Mouse (Mus musculus) intestine, embryonic 14.5 days (tissue): Measurements from ENCODE around the gene Tmem121. TPM values are rescaled to one million over a fixed set of nuclear protein-coding genes. Genes with fewer than 3 reads are reported as not detected.
"Not testable (repeated sequence)": the region's sequence is repeated elsewhere in the genome, so short reads cannot be mapped to it uniquely, and the experiment has no call there.

Source experiments
- ATAC-seq: fragments of 200-750 bp; cut with Nextera tagmentation; replicated peaks from 2 replicates; pipeline ENCODE4 v1.8.0; 2017; ENCODE audit warnings: low read depth, moderate number of reproducible peaks, moderate TSS enrichment, moderate library complexity; ENCODE audit not compliant: low FRiP score, low TSS enrichment
- DNase-seq: peaks from one replicate; pipeline ENCODE4 v3.0.0-alpha.2; 2018; ENCODE audit warnings: low spot score
- H3K27ac ChIP-seq: fragments of 300-500 bp; sonication (generic); 2 replicates; pipeline ENCODE4 v1.5.1; 2014; ENCODE audit warnings: low read depth, mild to moderate bottlenecking, control low read depth
- H3K27me3 ChIP-seq: fragments of 300-500 bp; sonication (generic); replicated peaks from 2 replicates; pipeline ENCODE4 v1.6.1; 2014; ENCODE audit warnings: low read length, control low read depth; ENCODE audit not compliant: control insufficient read depth, insufficient read depth
- H3K36me3 ChIP-seq: fragments of 300-500 bp; sonication (generic); 2 replicates; pipeline ENCODE4 v1.6.1; 2014; ENCODE audit warnings: low read length, control low read depth; ENCODE audit not compliant: control insufficient read depth, insufficient read depth
- H3K4me1 ChIP-seq: fragments of 300-500 bp; sonication (generic); replicated peaks from 2 replicates; pipeline ENCODE4 v1.6.1; 2014; ENCODE audit warnings: low read length, control low read depth, mixed read lengths; ENCODE audit not compliant: control insufficient read depth, insufficient read depth
- H3K4me2 ChIP-seq: fragments of 300-500 bp; sonication (generic); 2 replicates; pipeline ENCODE4 v1.6.1; 2014; ENCODE audit warnings: low read length
- H3K4me3 ChIP-seq: fragments of 300-500 bp; sonication (generic); 2 replicates; pipeline ENCODE4 v1.5.1; 2014; ENCODE audit warnings: low read depth, low read length, control low read depth, mixed read lengths
- H3K9ac ChIP-seq: fragments of 300-500 bp; sonication (generic); 2 replicates; pipeline ENCODE4 v1.6.1; 2014; ENCODE audit warnings: mild to moderate bottlenecking, low read length
- H3K9me3 ChIP-seq: fragments of 300-500 bp; sonication (generic); 2 replicates; pipeline ENCODE4 v1.6.1; 2016; ENCODE audit warnings: low read length, control low read depth; ENCODE audit not compliant: control insufficient read depth
- whole genome bisulfite sequencing: fragments of 180-500 bp; shearing (Covaris S2); extraction: QIAGEN DNeasy Blood & Tissue Kit; methylation state at CpG from one replicate; pipeline ENCODE4 v1.1.7; 2014; 5-methylcytosine and 5-hydroxymethylcytosine counted together
- polyA plus RNA-seq: library from polyadenylated mRNA; unstranded; fragments of >200 nt; fragmentation: Nextera tagmentation; extraction: Ambion mirVana; gene quantifications from 2 replicates; pipeline ENCODE4 v1.2.1, GENCODE M21; 2014

Gene Tmem121
- polyA plus RNA-seq, 1 experiment from 2014 or later, result 6.6 TPM

DNA sequence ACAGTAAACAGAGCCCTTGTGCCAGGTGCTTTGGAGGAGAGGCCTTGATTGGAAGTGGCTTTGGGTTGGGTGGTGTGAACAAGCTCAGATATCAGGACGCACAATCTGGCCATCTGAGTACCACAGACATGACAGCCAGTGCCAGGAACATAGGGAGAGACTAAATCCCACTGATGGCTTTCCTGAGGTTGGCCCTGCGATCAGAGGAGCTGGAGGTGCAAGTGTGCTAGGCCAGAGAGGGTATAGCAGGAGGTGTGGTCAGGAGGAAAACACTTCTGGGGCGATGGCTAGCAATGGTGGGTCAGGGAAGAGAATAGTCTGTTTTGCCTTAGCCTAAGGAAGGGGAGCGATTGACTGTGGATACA is 1.3 kb downstream of the Tmem121 start:
- peak overlapping the region; percentile 25; the same call in 1 of the 2 replicates for H3K4me3 ChIP-seq
- no peaks in the 10 kb centered on the region for H3K9me3 ChIP-seq

DNA sequence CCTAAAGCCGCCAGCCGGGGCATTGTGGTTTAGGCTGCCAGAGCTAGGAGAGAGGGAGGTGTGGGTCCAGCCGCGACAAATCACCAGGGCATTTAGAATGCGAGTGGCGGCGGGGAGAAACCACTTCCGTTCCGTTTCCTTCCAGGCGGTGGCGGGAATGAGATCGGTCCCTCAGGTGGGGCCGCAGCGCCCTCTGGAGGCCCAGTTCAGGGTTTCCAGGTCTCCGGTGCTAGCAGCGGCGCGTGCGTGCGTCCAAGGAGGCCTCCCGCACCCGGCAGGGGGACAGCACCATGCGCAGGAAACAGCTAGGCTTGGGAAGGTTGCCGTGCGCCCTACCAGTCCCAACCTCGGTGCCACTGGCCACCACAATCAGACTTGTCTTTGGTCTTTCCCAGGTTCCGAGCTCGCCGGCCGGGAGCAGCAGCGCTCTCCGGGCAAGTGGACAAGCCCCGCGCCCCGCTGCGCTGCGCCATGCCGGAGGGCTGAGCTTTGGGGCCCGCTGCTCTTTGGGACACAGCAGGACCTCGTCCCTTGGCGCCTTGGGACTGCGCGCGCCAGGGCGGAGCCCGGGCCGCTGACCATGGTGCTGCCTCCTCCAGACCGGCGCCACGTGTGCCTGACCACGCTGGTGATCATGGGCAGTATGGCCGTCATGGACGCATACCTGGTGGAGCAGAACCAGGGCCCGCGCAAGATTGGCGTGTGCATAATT is 2.0 kb downstream of the Tmem121 start:
- Histone ChIP-seq H3K27me3 (peaks cover 17% of the 10 kb centered on the region), H3K4me3 (peak overlapping the region; percentile 25), H3K27ac (no peak overlapping the region), H3K36me3 (no peaks in the 10 kb centered on the region; the same call in 1 of the 2 replicates), H3K9ac (0 out of 2 replicates have a peak overlapping the region, but pooled peaks have one; percentile 5), H3K9me3 (no peaks in the 10 kb centered on the region), H3K4me2 (peak overlapping the region; percentile 73), H3K4me1 (peaks cover 13% of the 10 kb centered on the region; the same call in 1 of the 2 replicates)
- DNase-seq (peak; percentile 92), ATAC-seq (peak; percentile 54)
- WGBS, result 4% methylated on average over 55 of the region's 56 CpGs

More for the DNA sequence above, 1.3 kb downstream of the Tmem121 start:
- no peak overlapping the region for H3K9ac ChIP-seq
- 51% methylated on average over 4 of the region's 4 CpGs for whole genome bisulfite sequencing
- no peak overlapping the region for H3K27ac ChIP-seq
- ATAC-seq (no peak), DNase-seq (no peak)
- peaks cover 13% of the 10 kb centered on the region; the same call in 1 of the 2 replicates for H3K4me1 ChIP-seq
- peaks cover 17% of the 10 kb centered on the region for H3K27me3 ChIP-seq
- no peaks in the 10 kb centered on the region; the same call in 1 of the 2 replicates for H3K36me3 ChIP-seq
- H3K4me2 ChIP-seq, result peak overlapping the region; percentile 73

DNA sequence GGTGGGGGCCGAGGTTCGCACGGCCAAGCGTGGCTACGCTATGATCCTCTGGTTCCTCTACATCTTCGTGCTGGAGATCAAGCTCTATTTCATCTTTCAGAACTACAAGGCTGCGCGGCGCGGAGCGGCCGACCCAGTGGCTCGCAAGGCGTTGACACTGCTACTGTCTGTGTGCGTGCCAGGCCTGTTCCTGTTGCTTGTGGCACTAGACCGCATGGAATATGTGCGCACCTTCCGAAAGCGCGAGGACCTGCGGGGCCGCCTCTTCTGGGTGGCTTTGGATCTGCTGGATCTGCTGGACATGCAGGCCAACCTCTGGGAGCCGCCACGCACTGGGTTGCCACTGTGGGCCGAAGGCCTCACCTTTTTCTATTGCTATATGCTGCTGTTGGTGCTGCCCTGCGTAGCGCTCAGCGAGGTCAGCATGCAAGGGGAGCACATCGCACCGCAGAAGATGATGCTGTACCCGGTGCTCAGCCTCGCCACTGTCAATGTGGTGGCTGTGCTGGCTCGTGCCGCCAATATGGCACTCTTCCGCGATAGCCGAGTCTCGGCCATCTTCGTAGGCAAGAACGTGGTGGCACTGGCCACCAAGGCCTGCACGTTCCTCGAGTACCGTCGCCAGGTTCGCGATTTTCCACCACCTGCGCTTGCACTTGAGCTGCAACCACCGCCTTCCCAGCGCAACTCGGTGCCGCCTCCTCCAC is 2.8 kb downstream of the Tmem121 start:
- H3K27me3 ChIP-seq, result peaks cover 17% of the 10 kb centered on the region
- no peak for DNase-seq
- no peak overlapping the region for H3K9ac ChIP-seq
- H3K4me2 ChIP-seq, result peak overlapping the region; percentile 73
- no peak overlapping the region for H3K27ac ChIP-seq
- H3K9me3 ChIP-seq, result no peaks in the 10 kb centered on the region
- H3K4me1 ChIP-seq, result peaks cover 13% of the 10 kb centered on the region; the same call in 1 of the 2 replicates
- H3K36me3 ChIP-seq, result no peaks in the 10 kb centered on the region; the same call in 1 of the 2 replicates
- WGBS, result 85% methylated on average over 51 of the region's 51 CpGs
- H3K4me3 ChIP-seq, result no peak overlapping the region
- no peak for ATAC-seq

DNA sequence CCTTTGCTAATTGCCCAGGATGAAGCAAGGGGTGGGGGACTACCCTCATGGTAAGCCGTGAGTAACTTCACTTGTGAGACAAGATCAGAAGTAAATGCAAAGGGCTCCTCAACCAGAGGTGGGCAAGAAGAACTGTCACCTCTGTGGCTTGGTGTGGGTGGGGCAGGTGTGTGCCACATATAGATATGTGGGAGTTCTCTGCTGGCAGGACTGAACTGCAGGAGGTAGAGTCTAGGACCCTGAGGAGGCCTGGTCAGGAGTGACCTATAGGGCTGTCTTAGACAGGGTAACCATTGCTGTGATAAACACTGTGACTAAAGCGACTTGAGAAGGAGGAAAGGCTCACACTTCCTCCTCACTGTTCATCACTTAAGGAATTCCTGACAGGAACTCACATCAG is 7.7 kb downstream of the Tmem121 start:
- Histone ChIP-seq H3K4me2 (no peak overlapping the region), H3K27ac (no peak overlapping the region), H3K4me3 (no peak overlapping the region), H3K27me3 (no peaks in the 10 kb centered on the region; the same call in 1 of the 2 replicates), H3K9ac (no peak overlapping the region), H3K36me3 (no peaks in the 10 kb centered on the region; the same call in 1 of the 2 replicates), H3K4me1 (no peaks in the 10 kb centered on the region), H3K9me3 (0 out of 2 replicates have a peak, but pooled peaks cover 3% of the 10 kb centered on the region)
- 53% methylated on average over 2 of the region's 2 CpGs for WGBS
- no peak for DNase-seq
- no peak; the same call in 1 of the 2 replicates for ATAC-seq

DNA sequence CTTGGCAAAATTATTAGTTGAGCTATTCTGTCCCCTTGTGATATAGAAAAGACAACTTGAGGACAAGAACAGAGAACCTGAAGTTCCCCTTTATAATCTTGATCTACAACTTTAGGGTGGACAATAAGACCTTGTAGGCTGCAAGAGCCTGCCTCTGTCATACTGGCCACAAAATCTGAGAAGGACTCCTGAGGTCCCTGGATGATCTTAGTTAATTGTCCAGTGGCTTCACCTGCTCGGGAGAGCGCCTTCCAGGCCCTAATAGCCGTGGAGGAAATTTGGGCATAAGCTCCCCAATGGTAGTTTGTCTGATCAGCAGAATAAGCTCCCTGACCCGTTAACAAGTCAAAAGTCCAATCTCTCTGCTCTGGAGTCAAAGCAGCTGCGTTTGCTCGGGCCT is 13.4 kb downstream of the Tmem121 start:
- H3K4me3 ChIP-seq, H3K36me3 ChIP-seq, H3K4me2 ChIP-seq, DNase-seq, ATAC-seq, H3K27me3 ChIP-seq, H3K9me3 ChIP-seq, H3K4me1 ChIP-seq, H3K9ac ChIP-seq, H3K27ac ChIP-seq: not testable (repeated sequence)
- WGBS, result 92% methylated on average over 3 of the region's 6 CpGs

DNA sequence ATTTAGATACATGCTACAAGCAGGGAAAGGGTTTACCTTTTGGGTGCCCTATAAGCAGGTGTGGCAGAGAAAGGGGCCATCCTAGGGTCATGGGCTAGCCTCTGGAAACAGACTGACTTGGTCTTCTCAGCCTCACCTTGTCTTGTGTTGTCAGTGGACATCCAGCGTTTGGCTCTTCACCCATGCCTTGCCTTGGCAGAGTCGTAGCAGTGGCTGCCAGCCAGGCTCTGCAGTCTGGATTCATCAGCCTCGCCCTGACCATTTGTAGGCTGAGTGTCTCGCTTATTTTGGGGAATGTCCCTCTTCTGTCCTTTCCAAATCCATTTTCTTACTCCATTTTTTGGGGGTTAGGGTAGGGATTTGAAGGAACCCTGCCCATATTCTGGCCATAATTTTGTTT is 15.6 kb downstream of the Tmem121 start:
- no peak overlapping the region for H3K27ac ChIP-seq
- WGBS, result 95% methylated on average over 4 of the region's 4 CpGs
- H3K9me3 ChIP-seq, result no peaks in the 10 kb centered on the region
- no peak overlapping the region for H3K4me3 ChIP-seq
- H3K4me1 ChIP-seq, result no peaks in the 10 kb centered on the region
- H3K9ac ChIP-seq, result no peak overlapping the region
- no peaks in the 10 kb centered on the region for H3K27me3 ChIP-seq
- no peak overlapping the region for H3K4me2 ChIP-seq
- DNase-seq, result no peak
- no peak for ATAC-seq
- H3K36me3 ChIP-seq, result no peaks in the 10 kb centered on the region

DNA sequence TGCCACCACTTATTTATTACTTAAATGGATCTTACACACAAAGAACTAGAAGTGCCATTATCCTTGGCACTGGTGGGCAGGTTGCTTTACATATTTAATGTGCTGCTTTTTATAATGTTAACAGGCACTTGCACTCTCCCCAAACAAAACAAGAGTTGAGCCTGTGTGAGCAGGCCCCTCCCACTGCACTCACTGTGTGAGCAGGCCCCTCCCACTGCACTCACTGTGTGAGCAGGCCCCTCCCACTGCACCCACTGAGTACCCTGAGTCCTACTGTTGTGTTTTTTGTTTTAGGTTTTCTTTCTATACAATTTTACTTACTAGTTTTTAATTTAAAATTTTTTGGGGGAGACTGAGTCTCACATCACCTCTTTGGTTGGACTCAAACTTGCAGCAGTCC is 16.3 kb downstream of the Tmem121 start:
- H3K36me3 ChIP-seq, result no peaks in the 10 kb centered on the region
- no peak overlapping the region for H3K4me3 ChIP-seq
- H3K4me1 ChIP-seq, result no peaks in the 10 kb centered on the region
- no peak overlapping the region for H3K27ac ChIP-seq
- H3K4me2 ChIP-seq, result no peak overlapping the region
- H3K9ac ChIP-seq, result no peak overlapping the region
- ATAC-seq (no peak), DNase-seq (no peak)
- H3K9me3 ChIP-seq, result no peaks in the 10 kb centered on the region
- H3K27me3 ChIP-seq, result no peaks in the 10 kb centered on the region

DNA sequence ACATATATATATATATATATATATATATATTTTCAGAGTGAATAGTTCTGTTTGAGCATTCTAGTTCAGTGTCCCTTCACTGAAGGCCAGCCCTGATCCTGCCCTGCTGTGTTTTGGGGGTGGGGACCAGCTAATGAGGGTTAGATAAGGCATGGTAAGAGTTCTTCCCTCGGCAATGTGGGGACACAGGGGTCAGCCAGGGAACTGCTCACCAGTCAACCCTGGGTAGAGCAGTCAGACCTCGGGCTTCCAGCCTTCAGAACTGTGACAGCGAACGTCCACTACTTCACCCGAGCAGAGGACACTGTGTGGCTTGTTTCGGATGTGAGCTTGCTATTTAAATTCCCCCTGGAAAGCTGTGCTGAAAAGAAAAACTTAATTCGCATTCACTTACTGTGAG is 17.8 kb downstream of the Tmem121 start:
- no peak for DNase-seq
- Histone ChIP-seq H3K9ac (no peak overlapping the region), H3K4me1 (no peaks in the 10 kb centered on the region), H3K27ac (no peak overlapping the region), H3K9me3 (no peaks in the 10 kb centered on the region), H3K36me3 (no peaks in the 10 kb centered on the region), H3K4me2 (no peak overlapping the region), H3K27me3 (no peaks in the 10 kb centered on the region), H3K4me3 (no peak overlapping the region)
- 0 out of 2 replicates have a peak, but pooled peaks have one; percentile 58 for ATAC-seq
- 88% methylated on average over 7 of the region's 7 CpGs for WGBS
